Mouse (Mus musculus) adrenal gland, adult 10 weeks (tissue): ENCODE results near the gene P2ry1. TPM values are rescaled to one million over a fixed set of nuclear protein-coding genes. Genes with fewer than 3 reads are reported as not detected.

Experiments
- polyA plus RNA-seq: library from polyadenylated mRNA; stranded (reverse); fragments of 350-450 nt; fragmentation: Illumina TruSeq; extraction: RNeasy Lipid Tissue Mini Kit (QIAGEN cat#74804); gene quantifications from one replicate; pipeline ENCODE4 v1.2.3, GENCODE M21; 2014; ENCODE audit warnings: low read depth, low replicate concordance

Gene P2ry1
- 4.8 TPM for polyA plus RNA-seq

DNA sequence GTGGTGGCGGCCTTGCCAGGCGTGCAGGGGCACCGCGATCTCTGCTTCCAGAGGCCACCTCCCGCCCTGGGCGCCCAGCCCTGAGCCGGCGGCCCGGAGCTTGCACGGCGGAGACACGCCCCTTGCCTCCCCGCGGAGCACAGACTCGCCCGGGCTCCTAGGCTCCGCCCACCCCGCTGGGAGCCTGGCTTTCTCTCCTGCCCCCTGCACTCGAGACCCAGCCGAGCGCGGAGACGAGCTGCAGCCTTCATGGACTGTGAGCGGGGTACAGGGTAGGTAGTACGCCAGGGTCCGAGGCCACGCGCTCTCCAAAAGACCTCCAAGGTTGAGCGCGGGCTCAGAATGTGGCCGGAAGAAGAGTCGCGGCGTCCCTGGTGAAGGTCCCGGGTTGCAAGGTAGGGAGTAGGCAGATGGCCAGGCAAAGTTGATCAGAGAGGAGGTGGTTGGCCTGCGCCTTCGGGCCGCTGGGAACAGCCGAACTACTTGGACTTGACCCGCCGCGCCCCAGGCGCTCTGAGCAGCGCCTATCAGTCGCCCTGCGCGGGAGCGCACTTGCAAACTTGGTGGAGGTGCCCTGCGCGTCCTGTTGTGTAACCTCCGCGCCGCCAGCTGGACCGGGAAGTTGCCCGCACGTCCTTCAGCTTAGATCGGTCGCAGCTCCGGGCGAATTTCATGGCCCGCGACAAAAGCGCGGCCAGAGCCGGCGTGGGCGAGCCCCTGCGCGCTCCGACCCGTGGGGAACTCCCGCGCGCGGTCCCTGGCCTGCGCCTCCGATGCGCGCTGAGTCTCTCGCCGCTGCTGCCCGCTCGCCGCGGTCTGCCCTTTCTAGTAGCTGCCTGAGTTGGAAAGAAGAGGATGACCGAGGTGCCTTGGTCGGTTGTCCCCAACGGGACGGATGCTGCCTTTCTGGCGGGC is at the start of gene P2ry1:
Gene P2ry1, plus strand, starts transcription at position 209 of the 915 bp plus-strand sequence.

